Mouse (Mus musculus) cerebellum, adult 2 months (tissue): ENCODE measurements around the gene Frem1. TPM values are rescaled to one million over a fixed set of nuclear protein-coding genes. Genes with fewer than 3 reads are reported as not detected.

Source experiments
- DNase-seq, 2 experiments: peaks; one replicate each; pipeline ENCODE4 v3.0.0; 2021
- H3K27ac ChIP-seq: fragments of 200-500 bp; 2 replicates; pipeline ENCODE4 v1.5.1; 2012; ENCODE audit warnings: low read length, control low read depth, inconsistent platforms; ENCODE audit not compliant: insufficient read depth
- H3K27me3 ChIP-seq: fragments of 200-500 bp; 2 replicates; pipeline ENCODE4 v1.6.1; 2012; ENCODE audit warnings: inconsistent platforms, mild to moderate bottlenecking, low read length, moderate library complexity; ENCODE audit not compliant: control insufficient read depth, insufficient read depth
- H3K4me1 ChIP-seq: fragments of 200-500 bp; 2 replicates; pipeline ENCODE4 v1.6.1; 2011; ENCODE audit warnings: low read length; ENCODE audit not compliant: control insufficient read depth, insufficient read depth
- H3K4me3 ChIP-seq: fragments of 200-500 bp; replicated peaks from 2 replicates; pipeline ENCODE3; 2011; ENCODE audit warnings: mild to moderate bottlenecking, low read depth, low read length, control low read depth; ENCODE audit not compliant: insufficient read depth
- CTCF ChIP-seq: fragments of 200-500 bp; IDR thresholded peaks from 2 replicates; pipeline ENCODE4 v1.5.1; 2011; ENCODE audit warnings: low read depth, mild to moderate bottlenecking, control low read depth, low read length, moderate library complexity, borderline replicate concordance; ENCODE audit not compliant: insufficient read depth
- POLR2A ChIP-seq: fragments of 200-500 bp; IDR thresholded peaks from 2 replicates; pipeline ENCODE4 v1.6.1; 2011; ENCODE audit warnings: low read length, control low read depth, borderline replicate concordance; ENCODE audit not compliant: insufficient read depth
- WGBS: fragments of 180-500 bp; shearing (Covaris S2); methylation state at CpG from one replicate; pipeline ENCODE4 v1.1.7; 2018; 5-methylcytosine and 5-hydroxymethylcytosine counted together
- polyA plus RNA-seq: library from polyadenylated mRNA; depleted of rRNA; stranded (reverse); fragments of >200 nt; gene quantifications from 2 replicates; pipeline ENCODE4 v1.2.3, GENCODE M21; 2012

Frem1 gene
- polyA plus RNA-seq, 1 experiment: 3.4 TPM

- TF ChIP-seq POLR2A: no peak
- TF ChIP-seq CTCF: no peak
- no peaks in the 10 kb centered on the region for H3K4me1 ChIP-seq
- 77% methylated on average over 2 of the region's 2 CpGs for WGBS
These were observed 3.6 kb downstream of the Frem1 start for GRCm38 (mm10) chr4:83048561-83048960.

GRCm38 (mm10) chr4:83046806-83047205, 5.3 kb downstream of the Frem1 start:
- peaks cover 3% of the 10 kb centered on the region; the same call in 1 of the 2 replicates for H3K27me3 ChIP-seq
- no peak overlapping the region for H3K4me3 ChIP-seq
- TF ChIP-seq POLR2A (no peak), CTCF (no peak)
- 74% methylated on average over 2 of the region's 2 CpGs for WGBS
- H3K4me1 ChIP-seq: no peaks in the 10 kb centered on the region
- H3K27ac ChIP-seq: no peak overlapping the region
- DNase-seq: no peak

More at GRCm38 (mm10) chr4:83048561-83048960, 3.6 kb downstream of the Frem1 start:
- H3K27me3 ChIP-seq: peaks cover 3% of the 10 kb centered on the region; the same call in 1 of the 2 replicates
- DNase-seq: no peak
- no peak overlapping the region for H3K27ac ChIP-seq
- H3K4me3 ChIP-seq: no peak overlapping the region

GRCm38 (mm10) chr4:83046069-83046468, 6.1 kb downstream of the Frem1 start:
- no peaks in the 10 kb centered on the region for H3K4me1 ChIP-seq
- peaks cover 3% of the 10 kb centered on the region; the same call in 1 of the 2 replicates for H3K27me3 ChIP-seq
- TF ChIP-seq POLR2A: no peak
- TF ChIP-seq CTCF: no peak
- no peak overlapping the region for H3K4me3 ChIP-seq
- H3K27ac ChIP-seq: no peak overlapping the region
- no peak for DNase-seq
- WGBS: 91% methylated on average over 3 of the region's 3 CpGs

- DNase-seq: no peak
- TF ChIP-seq POLR2A (no peak), CTCF (no peak)
- WGBS: 51% methylated on average over 6 of the region's 6 CpGs
- Histone ChIP-seq H3K27me3 (peaks cover 1% of the 10 kb centered on the region; the same call in 1 of the 2 replicates), H3K4me1 (no peaks in the 10 kb centered on the region), H3K4me3 (no peak overlapping the region), H3K27ac (no peak overlapping the region)
These were observed 6.9 kb downstream of the Frem1 start for GRCm38 (mm10) chr4:83045266-83045665.

GRCm38 (mm10) chr4:83040780-83041179, 11.4 kb downstream of the Frem1 start:
- Histone ChIP-seq H3K27ac (no peak overlapping the region), H3K4me1 (no peaks in the 10 kb centered on the region), H3K27me3 (peaks cover 1% of the 10 kb centered on the region; the same call in 1 of the 2 replicates), H3K4me3 (no peak overlapping the region)
- DNase-seq: no peak
- no peak for TF ChIP-seq POLR2A
- no peak for TF ChIP-seq CTCF
- 96% methylated on average over 3 of the region's 3 CpGs for WGBS

- no peak for TF ChIP-seq POLR2A
- TF ChIP-seq CTCF: no peak
- DNase-seq: no peak
- Histone ChIP-seq H3K27ac (no peak overlapping the region), H3K27me3 (no peaks in the 10 kb centered on the region), H3K4me1 (no peaks in the 10 kb centered on the region), H3K4me3 (no peak overlapping the region)
- 89% methylated on average over 1 of the region's 1 CpGs for WGBS
These were observed 19.4 kb downstream of the Frem1 start for GRCm38 (mm10) chr4:83032780-83033179.

- 47% methylated on average over 3 of the region's 3 CpGs for WGBS
- Histone ChIP-seq H3K4me3 (no peak overlapping the region), H3K27ac (no peak overlapping the region)
These were observed 20.5 kb downstream of the Frem1 start for GRCm38 (mm10) chr4:83031591-83031990.

GRCm38 (mm10) chr4:83030097-83030496, 22.0 kb downstream of the Frem1 start:
- H3K27me3 ChIP-seq: no peaks in the 10 kb centered on the region
- no peaks in the 10 kb centered on the region for H3K4me1 ChIP-seq
- no peak for DNase-seq
- no peak overlapping the region for H3K27ac ChIP-seq
- TF ChIP-seq CTCF (no peak), POLR2A (no peak)
- H3K4me3 ChIP-seq: no peak overlapping the region
- 85% methylated on average over 6 of the region's 6 CpGs for WGBS

More at GRCm38 (mm10) chr4:83031591-83031990, 20.5 kb downstream of the Frem1 start:
- no peak for TF ChIP-seq CTCF
- peak in 1 of 2 experiments; percentile 26 for DNase-seq
- no peaks in the 10 kb centered on the region for H3K27me3 ChIP-seq
- H3K4me1 ChIP-seq: no peaks in the 10 kb centered on the region
